Mouse (Mus musculus): ENCODE data around the gene Gm5089. TPM values are rescaled to one million over a fixed set of nuclear protein-coding genes. Genes with fewer than 3 reads are reported as not detected.

Gene Gm5089
- polyA plus RNA-seq, 1 experiment = not detected

DNA sequence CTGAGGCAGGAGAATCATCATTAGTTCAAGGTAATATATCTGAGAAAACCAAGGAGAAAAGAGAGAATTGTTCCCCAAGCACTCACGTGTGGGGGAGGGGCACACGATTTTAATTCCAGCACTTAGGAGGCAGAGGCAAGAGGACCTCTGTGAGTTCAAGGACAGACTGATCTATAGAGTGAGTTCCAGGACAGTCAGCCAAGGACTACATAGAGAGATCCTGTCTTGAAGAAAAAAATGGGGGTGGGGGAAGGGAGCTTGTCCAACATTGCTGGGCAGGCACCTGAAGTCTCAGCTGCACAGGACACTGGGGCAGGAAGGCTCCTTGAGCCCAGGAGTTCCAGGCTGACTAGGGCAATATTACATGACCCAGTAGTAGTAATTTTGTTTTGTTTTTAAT is 36.1 kb downstream of the Gm5089 start:
- DNase-seq = no peak
- Histone ChIP-seq H3K4me3 (ENCODE audit: insufficient read depth, low read depth, low read length) (no peak overlapping the region), H3K27me3 (replicated peaks; ENCODE audit: control insufficient read depth, insufficient read depth, low read length) (no peaks in the 10 kb centered on the region; the same call in 1 of the 2 replicates), H3K36me3 (ENCODE audit: control insufficient read depth, insufficient read depth, low read length) (no peaks in the 10 kb centered on the region), H3K27ac (ENCODE audit: insufficient read depth, low read depth, low read length) (no peak overlapping the region), H3K4me1 (ENCODE audit: control insufficient read depth, insufficient read depth, low read length) (no peaks in the 10 kb centered on the region)
- TF ChIP-seq CTCF (conservative IDR thresholded peaks at IDR 0.05; ENCODE audit: insufficient read depth, insufficient read length, low read depth, low read length) = no peak
- no peak for TF ChIP-seq POLR2A (IDR thresholded peaks at IDR 0.05; ENCODE audit: low read depth, low read length)
- 93% methylated on average over 2 of the region's 2 CpGs for WGBS

DNA sequence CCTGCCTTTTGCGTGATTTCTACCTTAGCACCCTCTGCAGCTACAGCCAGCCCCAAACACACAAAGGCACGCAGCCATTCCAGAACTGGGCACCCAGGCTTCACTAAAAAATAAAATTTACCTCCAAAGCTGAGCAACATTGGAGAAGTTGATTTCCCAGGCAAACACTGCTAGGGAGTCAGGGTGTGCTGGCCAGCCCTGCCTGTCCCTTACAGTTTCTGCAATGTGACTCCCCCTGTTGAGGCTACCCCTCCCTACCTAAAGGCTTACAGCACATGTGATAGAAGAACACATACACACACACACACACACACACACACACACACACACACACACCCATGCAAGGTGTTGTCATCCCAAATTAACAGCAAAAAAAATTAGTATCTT is 37.4 kb downstream of the Gm5089 start:
- H3K27me3 ChIP-seq (replicated peaks; ENCODE audit: control insufficient read depth, insufficient read depth, low read length) = no peaks in the 10 kb centered on the region; the same call in 1 of the 2 replicates
- no peaks in the 10 kb centered on the region for H3K4me1 ChIP-seq (ENCODE audit: control insufficient read depth, insufficient read depth, low read length)
- 78% methylated on average over 2 of the region's 2 CpGs for WGBS
- no peak overlapping the region for H3K4me3 ChIP-seq (ENCODE audit: insufficient read depth, low read depth, low read length)
- TF ChIP-seq POLR2A (IDR thresholded peaks at IDR 0.05; ENCODE audit: low read depth, low read length) = no peak
- no peak for TF ChIP-seq CTCF (conservative IDR thresholded peaks at IDR 0.05; ENCODE audit: insufficient read depth, insufficient read length, low read depth, low read length)
- no peak overlapping the region for H3K27ac ChIP-seq (ENCODE audit: insufficient read depth, low read depth, low read length)
- no peak for DNase-seq
- no peaks in the 10 kb centered on the region for H3K36me3 ChIP-seq (ENCODE audit: control insufficient read depth, insufficient read depth, low read length)

DNA sequence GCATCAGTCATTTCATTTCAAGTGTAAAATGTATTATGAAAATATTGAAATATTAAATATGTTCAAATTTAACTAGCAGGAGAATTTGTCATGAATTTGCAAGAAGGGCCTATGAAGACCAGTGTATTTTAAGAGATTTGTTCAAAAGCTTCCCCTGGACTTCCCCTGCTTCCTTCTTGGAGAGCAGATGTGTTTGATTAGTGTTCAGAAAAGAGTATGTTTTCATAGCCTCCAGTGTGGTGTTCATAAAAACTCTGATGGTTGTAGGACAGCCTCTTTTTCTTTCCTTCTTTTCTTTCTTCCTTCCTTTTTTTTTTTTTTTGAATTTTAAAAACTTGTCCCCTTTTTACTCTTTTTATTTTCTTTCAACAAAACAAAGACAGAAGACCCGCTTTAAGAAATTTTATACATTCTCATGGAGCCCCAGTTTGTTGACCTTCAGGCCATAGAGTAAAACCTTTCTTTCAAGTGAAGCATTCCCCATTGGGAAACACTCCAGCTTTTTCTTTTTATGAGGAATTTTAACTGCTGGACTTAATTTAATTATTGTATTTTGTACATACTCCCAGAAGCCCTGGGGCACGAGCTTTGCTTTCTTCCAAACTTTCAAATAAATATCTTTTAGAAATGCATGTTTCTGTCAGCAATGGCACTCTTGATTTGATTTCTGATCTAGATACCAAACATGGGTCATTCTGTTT is 37.9 kb downstream of the Gm5089 start:
- TF ChIP-seq CTCF (conservative IDR thresholded peaks at IDR 0.05; ENCODE audit: insufficient read depth, insufficient read length, low read depth, low read length) (no peak), POLR2A (IDR thresholded peaks at IDR 0.05; ENCODE audit: low read depth, low read length) (no peak)
- WGBS = 74% methylated on average over 2 of the region's 2 CpGs
- H3K27me3 ChIP-seq (replicated peaks; ENCODE audit: control insufficient read depth, insufficient read depth, low read length) = no peaks in the 10 kb centered on the region; the same call in 1 of the 2 replicates
- H3K4me3 ChIP-seq (ENCODE audit: insufficient read depth, low read depth, low read length) = no peak overlapping the region
- no peak overlapping the region for H3K27ac ChIP-seq (ENCODE audit: insufficient read depth, low read depth, low read length)
- no peaks in the 10 kb centered on the region for H3K4me1 ChIP-seq (ENCODE audit: control insufficient read depth, insufficient read depth, low read length)
- DNase-seq = no peak
- H3K36me3 ChIP-seq (ENCODE audit: control insufficient read depth, insufficient read depth, low read length) = no peaks in the 10 kb centered on the region

DNA sequence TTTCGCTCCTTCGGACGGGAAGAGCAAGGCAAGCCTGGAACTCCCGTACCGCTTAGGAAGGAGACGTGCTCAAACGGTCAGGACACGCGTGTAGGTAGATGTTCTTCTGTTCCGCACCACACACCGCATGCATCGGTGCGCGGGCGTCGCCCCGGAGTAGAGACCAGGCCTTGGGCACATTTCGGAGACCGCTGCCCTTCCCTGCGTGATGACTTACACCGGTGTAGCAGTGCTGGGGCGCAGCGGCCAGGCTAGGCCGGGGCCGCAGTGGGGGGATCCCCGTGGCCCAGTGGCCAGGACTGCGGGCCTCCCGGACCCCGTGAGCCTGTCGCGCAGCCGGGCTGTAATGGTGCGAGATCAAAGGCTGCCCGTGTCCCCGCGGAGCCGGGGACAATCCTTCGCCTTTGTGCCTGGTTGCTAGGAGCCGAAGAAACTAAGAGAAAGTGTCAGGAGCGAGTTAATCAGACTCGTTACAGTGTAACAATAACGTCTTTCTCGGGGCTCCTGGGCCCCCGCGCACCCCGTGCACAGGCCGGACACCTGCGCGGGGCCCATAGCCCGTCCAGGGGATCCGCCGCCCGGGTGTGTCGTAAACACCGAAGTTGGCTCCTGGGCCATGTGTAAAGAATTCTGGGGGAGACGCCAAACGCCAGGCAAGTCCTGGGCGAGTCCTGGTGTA is 44.2 kb downstream of the Gm5089 start:
- H3K4me3 ChIP-seq (ENCODE audit: insufficient read depth, low read depth, low read length) = peak overlapping the region; percentile 35
- TF ChIP-seq CTCF (conservative IDR thresholded peaks at IDR 0.05; ENCODE audit: insufficient read depth, insufficient read length, low read depth, low read length) (no peak), POLR2A (IDR thresholded peaks at IDR 0.05; ENCODE audit: low read depth, low read length) (no peak)
- peak; percentile 16 for DNase-seq

DNA sequence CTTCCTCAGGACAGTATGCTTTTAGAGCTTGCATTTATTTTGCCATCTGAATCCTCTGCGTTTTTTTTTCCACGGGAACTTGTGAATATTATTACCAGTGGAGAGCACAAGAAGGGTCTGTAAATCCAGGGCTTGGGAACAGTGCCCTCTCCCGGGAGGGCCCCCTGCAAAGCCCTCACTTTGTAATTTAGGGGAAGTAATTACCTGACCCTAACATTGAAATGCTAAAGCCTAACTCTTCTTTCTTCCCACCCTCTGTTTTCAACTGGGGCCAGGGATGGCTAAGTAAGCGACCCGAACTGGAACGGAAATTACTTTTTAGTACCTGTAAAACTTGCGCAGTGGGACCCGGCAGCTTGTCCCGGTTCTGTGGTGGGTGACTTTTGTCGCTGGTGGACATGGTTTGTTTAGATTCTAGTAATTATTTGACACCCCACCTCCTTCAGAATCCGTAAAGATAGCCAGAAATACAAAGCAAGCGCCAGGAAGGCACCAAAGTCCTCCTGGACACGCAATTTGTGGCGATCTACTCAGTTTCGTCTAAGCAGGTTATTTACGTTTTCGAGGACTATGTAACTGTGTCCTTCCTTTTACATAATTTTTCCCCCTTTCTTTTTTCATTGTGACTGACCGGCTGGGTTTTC is 44.9 kb downstream of the Gm5089 start:
- 13% methylated on average over 18 of the region's 18 CpGs for WGBS
- peak; percentile 5 for DNase-seq
- H3K4me1 ChIP-seq (ENCODE audit: control insufficient read depth, insufficient read depth, low read length) = peaks cover 4% of the 10 kb centered on the region; the same call in 1 of the 2 replicates
- H3K36me3 ChIP-seq (ENCODE audit: control insufficient read depth, insufficient read depth, low read length) = no peaks in the 10 kb centered on the region
- H3K27ac ChIP-seq (ENCODE audit: insufficient read depth, low read depth, low read length) = no peak overlapping the region
- H3K27me3 ChIP-seq (replicated peaks; ENCODE audit: control insufficient read depth, insufficient read depth, low read length) = peaks cover 4% of the 10 kb centered on the region
- no peak for TF ChIP-seq CTCF (conservative IDR thresholded peaks at IDR 0.05; ENCODE audit: insufficient read depth, insufficient read length, low read depth, low read length)
- TF ChIP-seq POLR2A (IDR thresholded peaks at IDR 0.05; ENCODE audit: low read depth, low read length) = no peak
- H3K4me3 ChIP-seq (ENCODE audit: insufficient read depth, low read depth, low read length) = no peak overlapping the region

More for the DNA sequence above, 44.2 kb downstream of the Gm5089 start:
- 6% methylated on average over 58 of the region's 58 CpGs for WGBS
- H3K4me1 ChIP-seq (ENCODE audit: control insufficient read depth, insufficient read depth, low read length) = peaks cover 4% of the 10 kb centered on the region; the same call in 1 of the 2 replicates
- H3K27me3 ChIP-seq (replicated peaks; ENCODE audit: control insufficient read depth, insufficient read depth, low read length) = peaks cover 4% of the 10 kb centered on the region
- H3K36me3 ChIP-seq (ENCODE audit: control insufficient read depth, insufficient read depth, low read length) = no peaks in the 10 kb centered on the region
- no peak overlapping the region for H3K27ac ChIP-seq (ENCODE audit: insufficient read depth, low read depth, low read length)

DNA sequence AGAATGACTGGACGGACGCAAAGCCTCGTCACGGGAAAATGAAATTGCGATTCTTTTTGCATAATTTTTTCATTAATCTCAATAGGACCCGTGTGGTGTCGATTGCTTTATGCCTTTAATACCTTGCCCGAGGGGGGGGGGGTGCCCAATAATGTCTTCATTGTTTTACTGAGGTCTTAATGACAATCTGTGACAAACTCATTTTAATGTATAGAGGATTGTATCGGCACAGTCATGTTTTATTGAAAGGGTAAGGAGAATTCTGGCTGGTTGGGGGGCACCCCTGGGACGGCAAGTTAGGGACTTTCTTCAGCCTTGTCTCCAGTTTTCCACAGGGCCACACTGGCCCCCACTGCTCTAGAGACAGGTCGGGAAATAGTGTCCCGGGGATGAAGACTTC is 45.7 kb downstream of the Gm5089 start:
- WGBS = 52% methylated on average over 12 of the region's 12 CpGs
- Histone ChIP-seq H3K36me3 (ENCODE audit: control insufficient read depth, insufficient read depth, low read length) (no peaks in the 10 kb centered on the region), H3K27ac (ENCODE audit: insufficient read depth, low read depth, low read length) (no peak overlapping the region), H3K4me1 (ENCODE audit: control insufficient read depth, insufficient read depth, low read length) (peaks cover 4% of the 10 kb centered on the region; the same call in 1 of the 2 replicates), H3K27me3 (replicated peaks; ENCODE audit: control insufficient read depth, insufficient read depth, low read length) (peaks cover 4% of the 10 kb centered on the region), H3K4me3 (ENCODE audit: insufficient read depth, low read depth, low read length) (no peak overlapping the region)
- TF ChIP-seq CTCF (conservative IDR thresholded peaks at IDR 0.05; ENCODE audit: insufficient read depth, insufficient read length, low read depth, low read length) (no peak), POLR2A (IDR thresholded peaks at IDR 0.05; ENCODE audit: low read depth, low read length) (no peak)
- no peak for DNase-seq

Data from kidney, adult 2 months (tissue).